Mouse (Mus musculus): ENCODE data around the gene Cfi. TPM values are rescaled to one million over a fixed set of nuclear protein-coding genes. Genes with fewer than 3 reads are reported as not detected.

Cfi gene
- polyA plus RNA-seq, 1 experiment from 2014 or later, result 0.22 TPM

GRCm38 (mm10) chr3:129901271-129901809 is 65.7 kb downstream of the Cfi start, which contains the start of gene Casp6:
TSS of gene Casp6 (plus strand) at chr3:129901425.
- Histone ChIP-seq H3K36me3 (ENCODE audit: control insufficient read depth, insufficient read depth, low read length) (peaks cover 7% of the 10 kb centered on the region; the same call in 1 of the 2 replicates), H3K4me3 (ENCODE audit: low read depth, low read length) (peak within 1 kb of the TSS; percentile 61), H3K27me3 (replicated peaks; ENCODE audit: control insufficient read depth, insufficient read depth, low read length) (no peaks in the 10 kb centered on the region), H3K9me3 (replicated peaks; ENCODE audit: control insufficient read depth, low read length) (no peaks in the 10 kb centered on the region), H3K27ac (ENCODE audit: low read depth, low read length) (no peak within 1 kb of the TSS; the same call in 1 of the 2 replicates), H3K4me1 (ENCODE audit: control insufficient read depth, insufficient read depth, low read length) (0 out of 2 replicates have a peak, but pooled peaks cover 7% of the 10 kb centered on the region), H3K4me2 (ENCODE audit: low read length) (peak within 1 kb of the TSS; percentile 75), H3K9ac (ENCODE audit: low read length) (peak within 1 kb of the TSS; percentile 70)
- peak; percentile 78 for DNase-seq (ENCODE audit: low spot score)
- ATAC-seq, result peak; percentile 96
- WGBS, result under 1% methylated on average over 34 of the region's 34 CpGs

- DNase-seq (ENCODE audit: low spot score), result no peak
- 90% methylated on average over 3 of the region's 3 CpGs for WGBS
- no peaks in the 10 kb centered on the region for H3K9me3 ChIP-seq (replicated peaks; ENCODE audit: control insufficient read depth, low read length)
- H3K4me2 ChIP-seq (ENCODE audit: low read length), result no peak overlapping the region
- no peak overlapping the region for H3K27ac ChIP-seq (ENCODE audit: low read depth, low read length)
- ATAC-seq, result no peak
- no peaks in the 10 kb centered on the region for H3K27me3 ChIP-seq (replicated peaks; ENCODE audit: control insufficient read depth, insufficient read depth, low read length)
- H3K4me3 ChIP-seq (ENCODE audit: low read depth, low read length), result no peak overlapping the region
- H3K9ac ChIP-seq (ENCODE audit: low read length), result no peak overlapping the region
- 0 out of 2 replicates have a peak, but pooled peaks cover 7% of the 10 kb centered on the region for H3K4me1 ChIP-seq (ENCODE audit: control insufficient read depth, insufficient read depth, low read length)
- peaks cover 8% of the 10 kb centered on the region; the same call in 1 of the 2 replicates for H3K36me3 ChIP-seq (ENCODE audit: control insufficient read depth, insufficient read depth, low read length)
Observed at GRCm38 (mm10) chr3:129903369-129903768, 67.7 kb downstream of the Cfi start.

- no peak overlapping the region for H3K27ac ChIP-seq (ENCODE audit: low read depth, low read length)
- DNase-seq (ENCODE audit: low spot score) (no peak), ATAC-seq (no peak)
- no peak overlapping the region for H3K4me3 ChIP-seq (ENCODE audit: low read depth, low read length)
- WGBS, result 91% methylated on average over 8 of the region's 8 CpGs
- no peak overlapping the region for H3K4me2 ChIP-seq (ENCODE audit: low read length)
- 0 out of 2 replicates have a peak, but pooled peaks cover 7% of the 10 kb centered on the region for H3K4me1 ChIP-seq (ENCODE audit: control insufficient read depth, insufficient read depth, low read length)
- H3K27me3 ChIP-seq (replicated peaks; ENCODE audit: control insufficient read depth, insufficient read depth, low read length), result no peaks in the 10 kb centered on the region
- peaks cover 13% of the 10 kb centered on the region; the same call in 1 of the 2 replicates for H3K36me3 ChIP-seq (ENCODE audit: control insufficient read depth, insufficient read depth, low read length)
- no peak overlapping the region for H3K9ac ChIP-seq (ENCODE audit: low read length)
- no peaks in the 10 kb centered on the region for H3K9me3 ChIP-seq (replicated peaks; ENCODE audit: control insufficient read depth, low read length)
Observed at GRCm38 (mm10) chr3:129903866-129904265, 68.2 kb downstream of the Cfi start.

- no peak overlapping the region for H3K27ac ChIP-seq (ENCODE audit: low read depth, low read length)
- peaks cover 18% of the 10 kb centered on the region; the same call in 1 of the 2 replicates for H3K36me3 ChIP-seq (ENCODE audit: control insufficient read depth, insufficient read depth, low read length)
- no peak overlapping the region for H3K4me2 ChIP-seq (ENCODE audit: low read length)
- H3K9me3 ChIP-seq (replicated peaks; ENCODE audit: control insufficient read depth, low read length), result no peaks in the 10 kb centered on the region
- no peaks in the 10 kb centered on the region for H3K27me3 ChIP-seq (replicated peaks; ENCODE audit: control insufficient read depth, insufficient read depth, low read length)
- WGBS, result 90% methylated on average over 7 of the region's 7 CpGs
- no peak for DNase-seq (ENCODE audit: low spot score)
- no peak overlapping the region for H3K4me3 ChIP-seq (ENCODE audit: low read depth, low read length)
- 0 out of 2 replicates have a peak, but pooled peaks cover 7% of the 10 kb centered on the region for H3K4me1 ChIP-seq (ENCODE audit: control insufficient read depth, insufficient read depth, low read length)
- no peak overlapping the region for H3K9ac ChIP-seq (ENCODE audit: low read length)
- no peak for ATAC-seq
Observed at GRCm38 (mm10) chr3:129904381-129905132, 68.9 kb downstream of the Cfi start.

- no peak for DNase-seq (ENCODE audit: low spot score)
- no peak overlapping the region for H3K9ac ChIP-seq (ENCODE audit: low read length)
- no peak overlapping the region for H3K4me2 ChIP-seq (ENCODE audit: low read length)
- H3K4me3 ChIP-seq (ENCODE audit: low read depth, low read length), result no peak overlapping the region
- WGBS, result 91% methylated on average over 14 of the region's 14 CpGs
- no peaks in the 10 kb centered on the region for H3K27me3 ChIP-seq (replicated peaks; ENCODE audit: control insufficient read depth, insufficient read depth, low read length)
- no peaks in the 10 kb centered on the region for H3K4me1 ChIP-seq (ENCODE audit: control insufficient read depth, insufficient read depth, low read length)
- no peak for ATAC-seq
- H3K27ac ChIP-seq (ENCODE audit: low read depth, low read length), result no peak overlapping the region
- H3K36me3 ChIP-seq (ENCODE audit: control insufficient read depth, insufficient read depth, low read length), result peaks cover 38% of the 10 kb centered on the region
- H3K9me3 ChIP-seq (replicated peaks; ENCODE audit: control insufficient read depth, low read length), result no peaks in the 10 kb centered on the region
Observed at GRCm38 (mm10) chr3:129912025-129912424, 76.3 kb downstream of the Cfi start.

GRCm38 (mm10) chr3:129913241-129913640 is 77.6 kb downstream of the Cfi start:
- no peak overlapping the region for H3K27ac ChIP-seq (ENCODE audit: low read depth, low read length)
- 90% methylated on average over 13 of the region's 13 CpGs for WGBS
- DNase-seq (ENCODE audit: low spot score), result no peak

GRCm38 (mm10) chr3:129917424-129917823 is 81.7 kb downstream of the Cfi start:
- H3K27me3 ChIP-seq (replicated peaks; ENCODE audit: control insufficient read depth, insufficient read depth, low read length), result no peaks in the 10 kb centered on the region
- DNase-seq (ENCODE audit: low spot score), result no peak
- H3K4me1 ChIP-seq (ENCODE audit: control insufficient read depth, insufficient read depth, low read length), result no peaks in the 10 kb centered on the region
- ATAC-seq, result no peak
- H3K4me3 ChIP-seq (ENCODE audit: low read depth, low read length), result no peak overlapping the region
- H3K36me3 ChIP-seq (ENCODE audit: control insufficient read depth, insufficient read depth, low read length), result peaks cover 7% of the 10 kb centered on the region
- no peak overlapping the region for H3K9ac ChIP-seq (ENCODE audit: low read length)
- 85% methylated on average over 3 of the region's 3 CpGs for WGBS
- no peak overlapping the region for H3K27ac ChIP-seq (ENCODE audit: low read depth, low read length)
- no peaks in the 10 kb centered on the region for H3K9me3 ChIP-seq (replicated peaks; ENCODE audit: control insufficient read depth, low read length)
- no peak overlapping the region for H3K4me2 ChIP-seq (ENCODE audit: low read length)

More at GRCm38 (mm10) chr3:129913241-129913640, 77.6 kb downstream of the Cfi start:
- H3K27me3 ChIP-seq (replicated peaks; ENCODE audit: control insufficient read depth, insufficient read depth, low read length), result no peaks in the 10 kb centered on the region
- no peak overlapping the region for H3K4me3 ChIP-seq (ENCODE audit: low read depth, low read length)
- H3K36me3 ChIP-seq (ENCODE audit: control insufficient read depth, insufficient read depth, low read length), result peaks cover 38% of the 10 kb centered on the region
- H3K4me2 ChIP-seq (ENCODE audit: low read length), result no peak overlapping the region
- ATAC-seq, result no peak
- no peaks in the 10 kb centered on the region for H3K4me1 ChIP-seq (ENCODE audit: control insufficient read depth, insufficient read depth, low read length)
- H3K9ac ChIP-seq (ENCODE audit: low read length), result no peak overlapping the region
- no peaks in the 10 kb centered on the region for H3K9me3 ChIP-seq (replicated peaks; ENCODE audit: control insufficient read depth, low read length)

- WGBS, result 10% methylated on average over 13 of the region's 13 CpGs
Observed at GRCm38 (mm10) chr3:129918434-129918833, 82.8 kb downstream of the Cfi start.

GRCm38 (mm10) chr3:129923581-129923980 is 87.9 kb downstream of the Cfi start:
- no peak overlapping the region for H3K27ac ChIP-seq (ENCODE audit: low read depth, low read length)
- H3K36me3 ChIP-seq (ENCODE audit: control insufficient read depth, insufficient read depth, low read length), result no peaks in the 10 kb centered on the region
- 87% methylated on average over 7 of the region's 7 CpGs for WGBS
- no peak overlapping the region for H3K4me3 ChIP-seq (ENCODE audit: low read depth, low read length)
- H3K9ac ChIP-seq (ENCODE audit: low read length), result no peak overlapping the region
- no peaks in the 10 kb centered on the region for H3K9me3 ChIP-seq (replicated peaks; ENCODE audit: control insufficient read depth, low read length)
- no peaks in the 10 kb centered on the region for H3K27me3 ChIP-seq (replicated peaks; ENCODE audit: control insufficient read depth, insufficient read depth, low read length)
- H3K4me1 ChIP-seq (ENCODE audit: control insufficient read depth, insufficient read depth, low read length), result no peaks in the 10 kb centered on the region
- ATAC-seq (no peak), DNase-seq (ENCODE audit: low spot score) (no peak)
- H3K4me2 ChIP-seq (ENCODE audit: low read length), result no peak overlapping the region

More at GRCm38 (mm10) chr3:129918434-129918833, 82.8 kb downstream of the Cfi start:
- Histone ChIP-seq H3K4me1 (ENCODE audit: control insufficient read depth, insufficient read depth, low read length) (no peaks in the 10 kb centered on the region), H3K4me2 (ENCODE audit: low read length) (no peak overlapping the region), H3K9ac (ENCODE audit: low read length) (no peak overlapping the region), H3K9me3 (replicated peaks; ENCODE audit: control insufficient read depth, low read length) (no peaks in the 10 kb centered on the region), H3K27ac (ENCODE audit: low read depth, low read length) (no peak overlapping the region), H3K36me3 (ENCODE audit: control insufficient read depth, insufficient read depth, low read length) (peaks cover under 1% of the 10 kb centered on the region), H3K27me3 (replicated peaks; ENCODE audit: control insufficient read depth, insufficient read depth, low read length) (no peaks in the 10 kb centered on the region), H3K4me3 (ENCODE audit: low read depth, low read length) (no peak overlapping the region)
- ATAC-seq (peak; percentile 95), DNase-seq (ENCODE audit: low spot score) (peak; percentile 86)
